Mouse (Mus musculus) cerebellum, adult 9-11 months (tissue): Measurements from ENCODE around the gene Ankrd13b.

Source experiments
- DNase-seq: peaks from one replicate; pipeline ENCODE4 v3.0.0; 2022

The Ankrd13b gene

GRCm38 (mm10) chr11:77461856-77462255, 27.6 kb downstream of the Ankrd13b start:
- no peak for DNase-seq

DNA sequence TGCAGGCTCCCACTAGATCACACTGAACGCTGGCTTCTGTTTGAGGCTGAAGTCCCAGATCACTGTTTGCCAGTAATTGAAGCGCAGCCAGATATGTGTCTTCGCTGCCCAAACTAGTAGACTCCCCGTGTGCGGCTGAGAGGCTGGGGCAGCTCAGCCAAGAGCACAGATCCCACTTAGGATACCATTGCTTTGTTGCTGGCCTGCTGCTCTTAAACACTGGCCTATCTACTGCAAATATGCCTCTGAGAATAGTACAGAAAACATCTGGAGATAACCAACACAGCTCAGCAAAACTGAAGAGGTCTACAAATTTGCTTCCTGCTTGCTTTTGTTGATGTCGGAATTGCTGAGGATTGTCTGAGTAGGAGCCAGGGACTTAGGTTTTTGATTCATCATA, 32.6 kb downstream of the Ankrd13b start:
- peak; percentile 56 for DNase-seq

- no peak for DNase-seq
Observed at GRCm38 (mm10) chr11:77455770-77456510, 33.5 kb downstream of the Ankrd13b start.

- no peak for DNase-seq
Observed at GRCm38 (mm10) chr11:77453388-77453787, 36.1 kb downstream of the Ankrd13b start.

DNA sequence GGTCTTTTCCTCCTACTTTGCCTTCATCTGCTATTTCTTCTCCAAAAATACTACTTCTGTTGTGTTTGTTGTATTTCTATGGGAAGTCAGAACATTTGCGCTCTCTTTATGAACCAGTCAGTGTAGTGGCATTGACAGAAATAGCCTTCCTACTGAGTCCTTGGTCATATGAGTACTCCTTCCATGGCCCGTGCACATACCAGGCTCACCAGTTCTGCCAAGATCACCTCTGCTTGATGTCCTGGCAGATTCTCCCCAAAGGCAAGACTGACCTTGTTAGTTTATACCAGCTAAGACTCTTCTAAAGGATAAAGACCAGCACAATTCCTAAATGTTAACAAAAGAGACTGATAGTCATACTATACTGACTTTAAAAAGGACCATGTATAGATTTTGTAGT, 37.8 kb downstream of the Ankrd13b start:
- DNase-seq = no peak

DNA sequence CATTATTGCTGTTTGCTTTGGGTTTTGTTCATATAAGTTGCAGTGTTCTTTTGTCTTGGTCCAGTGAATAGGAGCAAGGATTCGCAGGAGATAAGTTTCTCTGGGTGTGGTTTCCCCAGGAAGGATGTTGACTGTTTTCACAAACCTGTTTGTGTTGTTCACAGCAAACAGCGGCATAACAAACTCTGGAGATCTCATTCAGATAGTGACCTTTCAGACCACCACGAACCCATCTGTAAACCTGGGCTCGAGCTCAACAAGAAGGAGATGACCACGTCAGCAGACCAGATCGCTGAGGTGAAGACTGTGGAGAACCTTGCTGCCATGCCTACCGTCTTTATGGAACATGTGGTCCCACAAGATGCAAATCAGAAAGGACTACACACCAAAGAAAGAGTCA, 40.3 kb downstream of the Ankrd13b start:
- no peak for DNase-seq

DNA sequence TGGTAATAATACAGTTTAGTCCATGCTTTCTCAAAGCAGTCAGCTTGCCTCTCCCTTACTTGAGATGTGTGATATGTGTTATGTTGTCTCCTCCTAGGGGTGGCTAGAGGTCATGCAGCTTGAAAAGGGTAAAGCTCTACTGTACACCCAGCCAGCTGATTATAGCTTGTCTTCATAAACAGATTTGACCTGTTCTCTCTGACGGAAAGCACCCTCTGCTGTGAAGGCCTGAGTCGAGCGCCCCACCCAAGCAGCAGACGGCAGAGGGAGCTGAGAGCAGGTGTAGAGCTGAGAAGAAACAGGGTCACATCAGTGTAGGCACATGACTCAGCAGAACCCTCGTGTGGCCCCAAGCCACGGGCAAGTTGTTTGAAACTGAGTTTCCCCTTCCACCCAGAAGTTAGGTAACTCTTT, 42.8 kb downstream of the Ankrd13b start:
- peak; percentile 63 for DNase-seq

GRCm38 (mm10) chr11:77444939-77445338, 44.5 kb downstream of the Ankrd13b start:
- no peak for DNase-seq

- no peak for DNase-seq
Observed at GRCm38 (mm10) chr11:77442186-77443170, 47.0 kb downstream of the Ankrd13b start.

- DNase-seq = no peak
Observed at GRCm38 (mm10) chr11:77441020-77441419, 48.5 kb downstream of the Ankrd13b start.

- no peak for DNase-seq
Observed at GRCm38 (mm10) chr11:77440081-77440480, 49.4 kb downstream of the Ankrd13b start.

- no peak for DNase-seq
Observed at GRCm38 (mm10) chr11:77437026-77437425, 52.5 kb downstream of the Ankrd13b start.

DNA sequence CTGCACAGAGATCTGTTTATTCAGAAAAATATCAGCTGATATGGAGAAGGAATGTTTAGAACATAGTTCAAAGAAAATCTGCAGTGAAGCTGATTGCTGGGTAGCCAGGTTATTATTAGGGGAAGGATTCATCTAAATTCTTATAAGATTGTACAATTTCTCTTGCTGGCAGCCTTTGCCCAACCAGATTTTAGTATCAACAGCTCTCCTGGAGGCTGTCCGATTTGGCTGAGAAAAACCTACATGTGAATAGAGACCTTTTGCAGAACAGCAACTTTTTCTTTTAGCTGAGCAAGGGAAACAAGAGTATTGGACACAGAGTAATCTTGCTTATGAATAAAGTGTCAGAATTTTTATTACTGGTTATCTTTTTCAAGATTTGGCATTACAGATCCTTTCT, 61.0 kb downstream of the Ankrd13b start:
- DNase-seq = no peak

- DNase-seq = no peak
Observed at GRCm38 (mm10) chr11:77423175-77423859, 66.2 kb downstream of the Ankrd13b start.
